Mouse (Mus musculus) hindbrain, embryonic 14.5 days (tissue): ENCODE measurements at regions not wholly inside any gene's neighbourhood (a gene's known extent, or its start where the extent isn't known, plus 50 kb on each side); places are given as distances from the start of the nearest gene placed in this dataset.

Experiments used
- ATAC-seq: fragments of 200-750 bp; cut with Nextera tagmentation; 2 replicates; pipeline ENCODE4 v1.8.0; 2017; ENCODE audit warnings: moderate number of reproducible peaks, mild to moderate bottlenecking, moderate TSS enrichment, moderate library complexity; ENCODE audit not compliant: low FRiP score
- DNase-seq: peaks from one replicate; pipeline ENCODE4 v3.0.0-alpha.2; 2015; ENCODE audit warnings: low spot score
- H3K27ac ChIP-seq: fragments of 300-500 bp; sonication (generic); 2 replicates; pipeline ENCODE4 v1.5.1; 2014; ENCODE audit warnings: mild to moderate bottlenecking, moderate library complexity
- H3K27me3 ChIP-seq: fragments of 300-500 bp; sonication (generic); 2 replicates; pipeline ENCODE4 v1.6.1; 2014; ENCODE audit warnings: mild to moderate bottlenecking, low read length, mixed read lengths; ENCODE audit not compliant: control insufficient read depth, insufficient read depth
- H3K36me3 ChIP-seq: fragments of 300-500 bp; sonication (generic); replicated peaks from 2 replicates; pipeline ENCODE4 v1.6.1; 2014; ENCODE audit not compliant: control insufficient read depth, insufficient read depth
- H3K4me1 ChIP-seq: fragments of 300-500 bp; sonication (generic); replicated peaks from 2 replicates; pipeline ENCODE4 v1.6.1; 2014; ENCODE audit warnings: antibody characterized with exemption, low read length, mixed read lengths; ENCODE audit not compliant: control insufficient read depth, insufficient read depth
- H3K4me2 ChIP-seq: fragments of 300-500 bp; sonication (generic); replicated peaks from 2 replicates; pipeline ENCODE4 v1.6.1; 2014; ENCODE audit warnings: mild to moderate bottlenecking, moderate library complexity
- H3K4me3 ChIP-seq: fragments of 300-500 bp; sonication (generic); replicated peaks from 2 replicates; pipeline ENCODE4 v1.5.1; 2014; ENCODE audit warnings: mild to moderate bottlenecking, low read length
- H3K9ac ChIP-seq: fragments of 300-500 bp; sonication (generic); 2 replicates; pipeline ENCODE4 v1.6.1; 2014
- H3K9me3 ChIP-seq: fragments of 300-500 bp; sonication (generic); 2 replicates; pipeline ENCODE4 v1.6.1; 2016; ENCODE audit warnings: low read length; ENCODE audit not compliant: control insufficient read depth
- WGBS: fragments of 180-500 bp; shearing (Covaris S2); extraction: QIAGEN DNeasy Blood & Tissue Kit; methylation state at CpG from one replicate; pipeline ENCODE4 v1.1.7; 2014; 5-methylcytosine and 5-hydroxymethylcytosine counted together

DNA sequence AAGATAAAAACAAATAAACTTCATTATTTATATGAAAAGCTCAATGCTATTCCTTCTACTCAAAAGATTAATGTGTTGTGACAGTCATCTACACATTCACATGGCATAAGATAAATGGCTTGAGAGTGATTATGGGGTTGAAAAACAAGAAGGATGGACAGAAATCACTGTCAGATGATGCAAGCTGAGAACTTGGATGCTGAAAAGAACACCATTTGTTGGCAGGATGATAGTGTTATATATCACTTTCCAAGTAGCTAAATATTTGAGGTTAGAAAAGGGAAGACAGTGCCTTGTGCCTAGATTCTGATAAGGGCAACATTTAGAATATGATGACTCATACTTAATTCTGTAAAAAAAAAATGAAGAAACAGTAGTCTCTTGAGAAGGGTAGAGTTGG lies 817.0 kb downstream of the Phex start:
- Histone ChIP-seq H3K4me3 (no peak overlapping the region), H3K36me3 (no peaks in the 10 kb centered on the region), H3K4me1 (no peaks in the 10 kb centered on the region), H3K9ac (no peak overlapping the region), H3K27ac (no peak overlapping the region), H3K27me3 (no peaks in the 10 kb centered on the region), H3K9me3 (no peaks in the 10 kb centered on the region), H3K4me2 (no peak overlapping the region)
- DNase-seq: no peak
- ATAC-seq: no peak

- WGBS: 62% methylated on average over 5 of the region's 5 CpGs
- DNase-seq: no peak
- Histone ChIP-seq H3K4me1 (no peaks in the 10 kb centered on the region), H3K4me2 (no peak overlapping the region), H3K4me3 (no peak overlapping the region), H3K9ac (no peak overlapping the region), H3K9me3 (no peaks in the 10 kb centered on the region), H3K36me3 (no peaks in the 10 kb centered on the region), H3K27me3 (no peaks in the 10 kb centered on the region), H3K27ac (no peak overlapping the region)
- ATAC-seq: peak; percentile 71
These were observed 820.4 kb downstream of the Phex start for GRCm38 (mm10) chrX:156594735-156595134.
